Mouse (Mus musculus): Measurements from ENCODE around the gene Csad. TPM values are rescaled to one million over a fixed set of nuclear protein-coding genes. Genes with fewer than 3 reads are reported as not detected.
"Not testable (repeated sequence)": the region's sequence is repeated elsewhere in the genome, so short reads cannot be mapped to it uniquely, and the experiment has no call there.

The Csad gene
- polyA plus RNA-seq, 1 experiment from 2014 or later = 35.5 TPM

DNA sequence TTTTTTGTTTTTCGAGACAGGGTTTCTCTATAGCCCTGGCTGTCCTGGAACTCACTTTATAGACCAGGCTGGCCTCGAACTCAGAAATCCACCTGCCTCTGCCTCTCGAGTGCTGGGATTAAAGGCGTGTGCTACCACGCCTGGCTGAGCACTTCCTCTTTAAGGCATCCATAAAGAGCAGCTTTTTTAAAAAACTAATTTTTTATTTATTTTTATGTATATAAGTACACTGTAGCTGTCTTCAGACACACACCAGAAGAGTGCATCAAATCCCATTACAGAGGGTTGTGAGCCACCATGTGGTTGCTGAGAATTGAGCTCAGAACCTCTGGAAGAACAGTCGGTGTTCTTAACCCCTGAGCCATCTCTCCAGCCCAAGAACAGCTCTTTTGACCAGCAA is 21.1 kb upstream of the Csad start:
- Histone ChIP-seq H3K4me1 (replicated peaks) (peaks cover 15% of the 10 kb centered on the region), H3K27me3 (ENCODE audit: insufficient read depth, poor library complexity, severe bottlenecking) (peaks cover 44% of the 10 kb centered on the region)
- H3K4me3 ChIP-seq; H3K9me3 ChIP-seq; H3K36me3 ChIP-seq; DNase-seq (ENCODE audit: low spot score); H3K27ac ChIP-seq: not testable (repeated sequence)
- 81% methylated on average over 6 of the region's 6 CpGs for WGBS

DNA sequence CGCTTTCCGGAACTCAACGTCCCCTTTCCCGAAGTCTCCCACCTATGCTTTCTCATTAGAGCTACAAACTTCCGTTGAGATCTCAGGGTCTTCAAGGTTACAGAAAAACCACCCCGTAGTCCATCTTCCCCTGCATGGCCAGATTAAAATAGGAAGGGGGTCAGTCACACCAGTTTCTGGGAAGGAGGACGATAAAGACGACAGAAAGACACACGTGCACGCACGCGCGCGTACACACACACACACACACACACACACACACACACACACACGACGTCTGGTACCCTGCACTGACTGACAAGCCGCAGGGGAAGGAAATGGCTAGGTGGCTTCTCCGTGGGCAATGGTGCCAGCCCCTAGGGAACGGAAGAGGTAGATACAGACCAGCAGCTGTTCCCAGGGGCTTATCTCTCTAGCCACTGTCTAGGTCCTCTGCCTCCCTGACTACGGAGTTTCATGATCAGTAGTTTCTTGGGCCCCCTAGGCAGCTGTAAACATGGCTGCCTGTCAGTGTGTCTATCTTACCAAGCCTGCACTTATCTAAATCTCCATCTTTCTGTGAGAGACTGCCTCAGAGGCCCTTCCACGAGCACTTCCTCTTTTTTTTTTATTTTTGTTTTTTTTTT is 20.6 kb upstream of the Csad start:
- no peaks in the 10 kb centered on the region for H3K9me3 ChIP-seq
- 18% methylated on average over 21 of the region's 21 CpGs for WGBS
- peaks cover 15% of the 10 kb centered on the region for H3K4me1 ChIP-seq (replicated peaks)
- DNase-seq (ENCODE audit: low spot score) = no peak
- no peaks in the 10 kb centered on the region for H3K36me3 ChIP-seq
- H3K4me3 ChIP-seq = peak overlapping the region; percentile 55
- H3K27me3 ChIP-seq (ENCODE audit: insufficient read depth, poor library complexity, severe bottlenecking) = peaks cover 44% of the 10 kb centered on the region
- H3K27ac ChIP-seq = 0 out of 2 replicates have a peak overlapping the region, but pooled peaks have one; percentile 63

DNA sequence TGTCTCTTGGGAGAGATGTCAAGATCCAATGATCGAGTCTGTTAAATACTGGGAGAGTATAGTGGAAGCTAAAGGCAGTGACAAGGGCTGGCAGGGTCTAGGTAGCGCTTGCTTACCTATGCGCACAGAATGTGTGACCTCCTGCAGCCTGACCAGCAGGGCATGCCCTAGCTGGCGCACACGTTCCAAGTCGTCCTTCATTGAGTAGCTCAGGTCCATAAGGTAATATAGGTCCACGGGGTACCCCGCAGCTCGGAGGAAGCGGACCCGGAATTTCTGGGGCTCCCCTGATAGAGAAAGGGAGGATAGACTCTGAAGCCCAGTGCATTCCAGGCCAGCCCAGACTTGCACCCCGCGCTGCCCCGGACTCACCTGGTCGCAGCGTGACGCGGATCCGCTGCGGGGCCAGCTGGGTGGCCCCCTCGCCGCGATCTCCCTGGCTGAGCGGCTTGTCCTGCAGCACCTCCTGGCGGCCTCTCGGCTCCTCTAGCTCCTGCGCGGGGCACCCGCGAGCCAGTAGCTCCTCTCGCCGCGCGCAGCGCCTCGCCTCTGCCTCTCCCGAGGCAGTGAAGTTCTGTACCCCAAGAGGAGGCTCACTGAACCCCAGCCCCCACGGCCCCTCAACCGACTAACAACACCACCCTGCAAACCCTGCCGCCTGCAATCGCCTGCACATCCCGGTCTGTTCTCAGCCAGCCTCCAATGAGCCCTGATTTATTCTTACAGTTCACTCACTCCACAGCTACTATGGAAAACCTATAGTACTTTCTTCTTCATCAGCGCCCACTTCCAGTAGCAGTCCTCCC is 19.9 kb upstream of the Csad start:
- peak; percentile 82 for DNase-seq (ENCODE audit: low spot score)
- peak overlapping the region; percentile 55 for H3K4me3 ChIP-seq
- no peaks in the 10 kb centered on the region for H3K9me3 ChIP-seq
- H3K27ac ChIP-seq = peak overlapping the region; percentile 63
- peaks cover 15% of the 10 kb centered on the region for H3K4me1 ChIP-seq (replicated peaks)
- WGBS = 3% methylated on average over 43 of the region's 43 CpGs
- H3K36me3 ChIP-seq = no peaks in the 10 kb centered on the region
- peaks cover 44% of the 10 kb centered on the region for H3K27me3 ChIP-seq (ENCODE audit: insufficient read depth, poor library complexity, severe bottlenecking)

DNA sequence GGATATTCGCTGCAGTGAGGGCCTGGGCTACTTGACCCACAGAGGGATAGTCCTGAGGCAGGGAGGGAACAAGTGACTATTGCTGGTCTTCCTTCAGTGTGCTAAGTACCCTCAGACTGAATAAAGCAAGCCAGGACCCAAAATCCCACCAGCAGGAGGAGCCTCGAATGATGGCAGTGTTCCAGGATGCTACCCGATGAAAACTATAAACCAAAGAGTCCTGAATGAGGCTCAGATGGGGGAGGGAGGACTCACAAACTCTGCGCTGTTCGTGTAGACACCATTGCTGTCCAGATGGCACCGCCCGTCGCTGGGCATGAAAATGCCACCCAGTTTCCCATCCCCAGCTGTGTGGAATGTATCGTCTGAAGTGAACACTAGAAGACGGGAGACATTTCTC is 17.9 kb upstream of the Csad start:
- Histone ChIP-seq H3K9me3 (no peaks in the 10 kb centered on the region), H3K4me1 (replicated peaks) (peaks cover 15% of the 10 kb centered on the region), H3K36me3 (peaks cover 5% of the 10 kb centered on the region), H3K27ac (no peak overlapping the region), H3K4me3 (no peak overlapping the region), H3K27me3 (ENCODE audit: insufficient read depth, poor library complexity, severe bottlenecking) (peaks cover 44% of the 10 kb centered on the region)
- WGBS = 72% methylated on average over 10 of the region's 10 CpGs
- no peak for DNase-seq (ENCODE audit: low spot score)

DNA sequence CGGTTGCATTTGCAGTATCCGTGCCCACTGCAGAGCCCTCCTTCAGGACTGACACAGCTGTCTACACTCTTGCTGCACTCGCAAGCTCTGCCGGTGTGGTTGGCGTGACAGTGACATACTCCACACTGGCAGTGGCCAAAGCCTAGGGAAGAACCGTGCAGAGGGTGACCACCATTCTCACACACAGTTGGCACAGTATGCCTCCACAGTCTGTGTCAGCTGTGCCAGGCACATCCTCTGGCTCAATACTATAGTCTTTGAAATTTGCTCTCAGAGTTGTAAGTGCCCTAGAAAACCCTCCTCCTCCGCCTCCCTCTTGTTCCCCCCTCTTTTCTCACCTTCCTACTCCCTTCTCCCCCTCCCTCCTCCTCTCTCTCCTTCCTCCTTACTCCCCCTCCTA is 12.8 kb upstream of the Csad start:
- no peak for DNase-seq (ENCODE audit: low spot score)
- Histone ChIP-seq H3K9me3 (no peaks in the 10 kb centered on the region), H3K36me3 (peaks cover 54% of the 10 kb centered on the region), H3K27me3 (ENCODE audit: insufficient read depth, poor library complexity, severe bottlenecking) (peaks cover 5% of the 10 kb centered on the region), H3K27ac (no peak overlapping the region), H3K4me3 (no peak overlapping the region), H3K4me1 (replicated peaks) (no peaks in the 10 kb centered on the region)
- WGBS = 88% methylated on average over 7 of the region's 7 CpGs

DNA sequence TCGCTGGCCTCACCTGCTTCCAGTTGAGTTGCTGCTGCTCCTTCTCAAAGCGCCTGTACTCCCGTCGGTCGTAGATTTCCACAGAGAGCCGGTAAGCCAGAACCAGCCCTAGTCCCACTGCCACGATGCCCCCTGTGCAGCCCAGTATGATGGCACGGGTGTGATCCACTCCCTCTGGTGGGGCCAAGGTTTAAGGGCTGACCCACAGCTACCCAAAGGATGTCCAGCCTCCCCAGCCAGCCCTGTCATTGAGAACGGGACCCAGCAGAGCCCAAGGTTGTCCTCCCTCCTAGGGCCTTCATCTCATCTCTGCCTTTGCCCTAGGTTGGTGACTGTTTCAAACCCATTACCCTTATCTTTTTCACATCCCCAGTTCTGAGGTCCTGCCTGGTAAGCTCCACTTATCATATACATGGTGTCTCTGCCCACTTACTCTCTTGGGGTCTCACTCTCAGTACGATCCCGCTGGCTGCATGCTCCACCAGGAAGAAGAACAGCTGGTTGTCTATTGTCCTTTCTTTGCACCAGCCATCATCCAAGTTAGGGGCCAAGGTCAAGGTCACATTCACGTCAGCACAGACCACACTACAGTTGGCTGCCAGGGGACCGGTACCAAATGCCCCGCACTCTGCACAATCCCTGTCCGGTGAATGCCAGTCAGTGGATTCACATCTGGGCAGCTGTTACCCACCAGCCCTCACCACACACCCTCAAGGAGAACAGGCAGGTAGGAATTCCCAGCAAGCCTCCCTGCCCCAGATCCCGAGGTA is 12.1 kb upstream of the Csad start:
- 85% methylated on average over 16 of the region's 16 CpGs for WGBS
- Histone ChIP-seq H3K4me1 (replicated peaks) (no peaks in the 10 kb centered on the region), H3K27me3 (ENCODE audit: insufficient read depth, poor library complexity, severe bottlenecking) (no peaks in the 10 kb centered on the region), H3K27ac (no peak overlapping the region), H3K4me3 (no peak overlapping the region), H3K9me3 (no peaks in the 10 kb centered on the region), H3K36me3 (peaks cover 61% of the 10 kb centered on the region)
- DNase-seq (ENCODE audit: low spot score) = no peak

DNA sequence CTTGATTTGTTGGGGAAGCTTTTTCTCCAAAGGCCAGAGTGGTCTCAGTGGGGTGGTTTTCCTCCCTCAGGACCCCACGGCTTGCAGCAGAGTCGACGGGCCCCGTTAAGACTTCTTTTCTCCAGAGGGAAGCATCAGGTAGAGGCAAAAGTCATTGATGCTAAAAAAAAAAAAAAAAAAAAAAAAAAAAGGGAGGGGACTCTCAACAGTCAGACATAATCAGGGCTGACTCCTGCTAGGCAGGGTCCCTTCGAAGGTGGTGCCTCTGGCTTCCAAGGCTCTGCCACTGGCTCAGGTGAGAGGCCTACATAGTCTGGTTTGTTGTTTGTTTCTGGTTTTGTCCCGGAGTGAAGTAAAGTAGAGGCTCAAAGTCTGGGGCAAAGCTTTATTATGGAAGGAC is 11.1 kb upstream of the Csad start:
- Histone ChIP-seq H3K4me3 (no peak overlapping the region), H3K27me3 (ENCODE audit: insufficient read depth, poor library complexity, severe bottlenecking) (no peaks in the 10 kb centered on the region), H3K36me3 (peaks cover 69% of the 10 kb centered on the region), H3K9me3 (no peaks in the 10 kb centered on the region), H3K27ac (no peak overlapping the region), H3K4me1 (replicated peaks) (no peaks in the 10 kb centered on the region)
- no peak for DNase-seq (ENCODE audit: low spot score)
- WGBS = 73% methylated on average over 6 of the region's 6 CpGs

DNA sequence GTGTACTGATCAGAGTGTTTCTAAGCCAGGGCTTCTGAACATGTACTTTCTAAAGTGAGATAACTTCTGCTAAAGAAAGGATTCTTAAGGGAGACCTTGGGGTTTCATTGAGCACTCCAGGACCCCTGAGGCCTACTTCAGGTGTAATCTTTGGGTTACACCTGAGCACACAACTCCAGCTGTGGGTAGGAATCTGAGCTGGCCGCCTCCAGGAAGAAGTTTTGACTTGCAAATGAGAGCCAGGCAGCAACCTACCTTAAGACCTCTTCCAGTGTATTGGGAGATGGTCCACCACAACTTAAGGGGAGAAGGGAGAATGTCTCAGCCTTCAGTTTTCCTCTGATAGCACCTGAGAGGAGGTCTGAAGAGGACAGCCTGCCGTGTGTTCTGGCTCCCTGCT is 9.6 kb upstream of the Csad start:
- Histone ChIP-seq H3K9me3 (no peaks in the 10 kb centered on the region), H3K27ac (no peak overlapping the region), H3K36me3 (peaks cover 84% of the 10 kb centered on the region), H3K4me1 (replicated peaks) (no peaks in the 10 kb centered on the region), H3K27me3 (ENCODE audit: insufficient read depth, poor library complexity, severe bottlenecking) (no peaks in the 10 kb centered on the region), H3K4me3 (no peak overlapping the region)
- 40% methylated on average over 2 of the region's 2 CpGs for WGBS
- no peak for DNase-seq (ENCODE audit: low spot score)

DNA sequence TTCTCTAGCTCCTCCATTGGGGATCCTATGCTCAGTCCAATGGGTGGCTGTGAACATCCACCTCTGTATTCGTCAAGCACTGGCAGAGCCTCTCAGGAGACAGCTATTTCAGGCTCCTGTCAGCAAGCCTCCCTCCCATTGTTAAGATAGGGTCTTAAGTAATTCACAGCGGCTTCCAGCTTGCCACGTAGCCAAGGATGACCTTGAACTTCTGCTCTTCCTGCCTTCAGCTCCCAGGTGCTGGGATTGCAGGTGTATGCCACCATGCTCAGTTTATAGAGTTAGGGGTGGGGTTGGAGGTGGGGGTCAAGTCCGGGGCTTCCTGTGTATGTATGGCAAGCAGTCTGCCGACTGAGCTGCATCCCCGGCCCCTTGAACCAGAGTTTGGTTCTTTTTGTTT is 7.4 kb upstream of the Csad start:
- Histone ChIP-seq H3K27me3 (ENCODE audit: insufficient read depth, poor library complexity, severe bottlenecking) (no peaks in the 10 kb centered on the region), H3K4me1 (replicated peaks) (no peaks in the 10 kb centered on the region; the same call in 1 of the 2 replicates), H3K4me3 (no peak overlapping the region), H3K27ac (no peak overlapping the region), H3K9me3 (no peaks in the 10 kb centered on the region), H3K36me3 (peaks cover 97% of the 10 kb centered on the region)
- 89% methylated on average over 6 of the region's 6 CpGs for WGBS
- no peak for DNase-seq (ENCODE audit: low spot score)

DNA sequence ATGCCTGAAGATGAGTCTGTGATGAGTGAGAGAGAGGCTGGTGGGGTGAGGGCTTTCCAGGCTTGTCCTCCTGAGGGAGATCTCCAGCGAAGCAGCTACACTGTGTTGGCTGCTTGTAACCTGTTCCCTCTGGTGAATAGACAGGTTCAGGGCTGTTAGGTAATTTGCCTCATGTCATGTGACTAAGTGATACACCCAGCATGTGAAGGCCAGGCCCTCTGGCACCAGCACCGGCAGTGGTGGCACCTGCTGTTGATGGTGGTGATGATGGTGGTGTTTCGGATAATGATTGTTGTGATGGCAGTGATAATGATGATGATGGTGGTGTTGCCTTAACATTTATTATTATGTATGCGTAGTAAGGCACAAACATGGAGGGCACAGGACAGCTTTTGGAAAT is 6.3 kb upstream of the Csad start:
- no peak for DNase-seq (ENCODE audit: low spot score)
- H3K27ac ChIP-seq = no peak overlapping the region
- H3K9me3 ChIP-seq = no peaks in the 10 kb centered on the region
- H3K36me3 ChIP-seq = peaks cover 96% of the 10 kb centered on the region
- H3K4me1 ChIP-seq (replicated peaks) = peaks cover 3% of the 10 kb centered on the region
- H3K27me3 ChIP-seq (ENCODE audit: insufficient read depth, poor library complexity, severe bottlenecking) = no peaks in the 10 kb centered on the region
- WGBS = 95% methylated on average over 4 of the region's 4 CpGs
- no peak overlapping the region for H3K4me3 ChIP-seq

DNA sequence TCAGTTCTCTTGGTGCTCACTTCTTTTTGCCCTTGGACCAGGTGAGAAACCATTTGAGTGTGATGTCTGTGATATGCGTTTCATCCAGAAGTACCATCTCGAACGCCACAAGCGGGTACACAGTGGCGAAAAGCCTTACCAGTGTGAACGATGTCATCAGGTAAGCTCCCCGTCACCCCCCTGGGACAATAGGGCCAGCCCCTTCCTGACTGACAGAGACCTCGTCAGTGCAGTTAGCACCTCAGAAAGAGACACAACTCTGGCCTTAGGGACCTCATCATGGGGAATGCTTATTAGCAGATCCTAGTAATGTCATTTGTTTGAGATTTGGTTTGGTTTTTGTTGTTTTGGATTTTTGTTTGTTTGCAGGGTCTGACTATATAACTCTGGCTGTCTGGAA is 4.6 kb upstream of the Csad start:
- no peak overlapping the region for H3K27ac ChIP-seq
- peaks cover 92% of the 10 kb centered on the region for H3K36me3 ChIP-seq
- no peak for DNase-seq (ENCODE audit: low spot score)
- H3K4me1 ChIP-seq (replicated peaks) = peaks cover 20% of the 10 kb centered on the region
- H3K4me3 ChIP-seq = no peak overlapping the region
- no peaks in the 10 kb centered on the region for H3K27me3 ChIP-seq (ENCODE audit: insufficient read depth, poor library complexity, severe bottlenecking)
- WGBS = 92% methylated on average over 8 of the region's 8 CpGs
- no peaks in the 10 kb centered on the region for H3K9me3 ChIP-seq

DNA sequence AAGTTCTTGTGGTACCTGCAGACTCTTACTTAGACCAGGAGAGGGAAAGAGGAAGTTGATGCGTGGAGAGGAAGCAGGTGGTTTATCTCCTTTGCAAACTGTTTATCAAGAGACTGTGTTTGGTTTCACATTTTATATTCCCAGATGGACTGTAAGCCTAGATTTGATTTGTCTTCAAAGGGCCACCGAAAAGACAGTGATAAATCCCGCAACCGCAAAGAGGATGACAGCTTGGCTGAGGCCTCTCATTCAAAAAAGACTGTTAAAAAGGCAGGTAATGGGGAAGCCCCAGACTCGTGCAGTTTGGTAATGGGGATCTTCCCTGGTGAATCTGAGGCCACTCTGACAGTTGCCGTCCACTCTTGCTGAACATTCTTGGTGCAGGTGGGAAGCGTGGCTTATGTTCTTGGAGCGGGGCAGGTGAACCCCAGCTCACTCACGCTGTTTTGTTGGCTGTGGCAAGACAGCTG is 3.6 kb upstream of the Csad start:
- H3K4me3 ChIP-seq = no peak overlapping the region
- no peak overlapping the region for H3K27ac ChIP-seq
- WGBS = 93% methylated on average over 9 of the region's 9 CpGs
- no peaks in the 10 kb centered on the region for H3K9me3 ChIP-seq
- H3K27me3 ChIP-seq (ENCODE audit: insufficient read depth, poor library complexity, severe bottlenecking) = no peaks in the 10 kb centered on the region
- peaks cover 82% of the 10 kb centered on the region for H3K36me3 ChIP-seq
- no peak for DNase-seq (ENCODE audit: low spot score)
- peaks cover 21% of the 10 kb centered on the region for H3K4me1 ChIP-seq (replicated peaks)

DNA sequence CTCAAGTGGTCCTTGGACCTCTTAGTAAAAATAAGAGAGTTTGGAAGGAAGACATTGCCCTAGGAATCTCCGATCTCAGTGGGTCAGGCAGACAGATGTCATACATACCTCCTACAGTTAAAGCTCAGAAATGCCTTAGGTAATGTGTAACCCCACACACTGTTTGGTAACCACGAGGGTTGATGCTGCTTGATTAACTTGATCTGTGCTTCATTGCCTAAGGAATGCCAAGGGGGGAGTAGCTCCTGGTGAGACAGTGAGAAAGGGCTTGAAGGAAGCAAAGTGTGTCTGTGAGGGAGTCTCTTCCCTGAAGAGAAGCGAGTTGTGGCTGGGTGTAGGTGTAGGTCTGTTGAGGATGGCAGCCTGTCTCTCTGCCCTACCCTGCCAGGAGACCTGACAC is 2.8 kb upstream of the Csad start:
- Histone ChIP-seq H3K27ac (no peak overlapping the region), H3K27me3 (ENCODE audit: insufficient read depth, poor library complexity, severe bottlenecking) (no peaks in the 10 kb centered on the region), H3K4me3 (no peak overlapping the region), H3K36me3 (peaks cover 74% of the 10 kb centered on the region), H3K4me1 (replicated peaks) (peaks cover 26% of the 10 kb centered on the region), H3K9me3 (no peaks in the 10 kb centered on the region)
- WGBS = 90% methylated on average over 3 of the region's 3 CpGs
- DNase-seq (ENCODE audit: low spot score) = no peak
